Mouse (Mus musculus) MEL-GATA-1-ER (cell line): Measurements from ENCODE around the gene Gm44.
"Not testable (repeated sequence)": the region's sequence is repeated elsewhere in the genome, so short reads cannot be mapped to it uniquely, and the experiment has no call there.

Experiments
- DNase-seq: peaks from one replicate; pipeline ENCODE4 v3.0.0-alpha.2; 2012; ENCODE audit warnings: low read depth; ENCODE audit errors: extremely low read depth

The Gm44 gene

DNA sequence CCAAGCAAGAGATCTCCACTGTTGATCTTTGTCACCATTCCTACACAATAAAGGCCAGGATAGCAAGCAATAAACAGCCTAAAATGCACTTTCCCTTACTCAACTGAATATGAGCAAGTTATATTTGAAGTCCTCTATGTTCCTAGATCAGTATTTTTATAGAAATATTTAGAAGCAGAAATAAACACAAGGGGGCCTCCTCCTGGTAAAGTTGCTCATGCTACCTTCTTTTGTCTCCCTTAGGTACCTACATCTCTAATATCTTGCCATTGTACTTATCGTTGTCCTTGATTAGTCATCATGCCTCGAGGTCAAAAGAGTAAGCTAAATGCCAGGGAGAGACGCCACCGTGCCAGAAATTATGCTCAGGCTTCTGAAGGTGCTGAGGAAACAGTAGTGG lies at the start of gene Gm44:
Gene Gm44 (plus strand): TSS at position 301 of the 400 bp plus-strand sequence.
- no peak for DNase-seq

DNA sequence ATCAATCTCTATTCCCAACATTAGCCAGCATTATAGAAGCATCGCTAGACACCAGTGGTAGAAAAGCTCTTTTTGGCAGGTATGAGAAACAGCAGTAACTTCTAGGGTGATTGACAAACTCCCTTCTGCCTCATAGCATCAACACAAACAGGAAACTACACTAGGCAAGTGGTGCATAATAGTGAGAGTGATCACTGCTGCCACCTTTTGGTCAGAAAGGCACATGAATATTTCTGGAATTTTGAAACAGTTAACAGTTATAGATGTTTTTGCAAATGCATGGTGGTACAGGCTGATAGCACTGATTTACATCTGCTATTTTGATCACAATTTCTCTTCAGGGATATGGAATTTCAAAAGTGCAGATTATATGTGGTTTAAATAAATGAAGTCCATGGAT lies 36.0 kb downstream of the Gm44 start:
- DNase-seq, result peak; percentile 16

DNA sequence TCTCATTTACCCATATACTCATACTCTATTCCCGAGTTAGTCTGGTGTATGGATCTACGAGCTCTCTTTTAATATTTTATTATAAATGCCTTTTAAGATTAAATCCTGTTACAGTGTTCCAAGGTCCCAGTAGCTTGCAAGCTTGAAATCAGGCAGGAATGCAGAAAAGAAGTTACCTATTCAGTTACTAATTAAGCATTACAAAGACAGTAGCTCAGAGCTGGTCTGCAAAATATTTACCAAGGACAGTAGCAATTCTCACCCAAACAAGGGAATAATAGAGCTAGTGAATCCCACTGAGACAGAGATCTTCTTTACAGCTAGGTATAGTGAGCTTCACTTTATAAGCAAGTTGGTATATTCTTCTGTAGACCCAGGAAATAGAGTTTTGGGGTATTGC lies 46.3 kb downstream of the Gm44 start:
- not testable (repeated sequence) for DNase-seq
